Mouse (Mus musculus): ENCODE results near the gene Lpin3.

Lpin3 gene

DNA sequence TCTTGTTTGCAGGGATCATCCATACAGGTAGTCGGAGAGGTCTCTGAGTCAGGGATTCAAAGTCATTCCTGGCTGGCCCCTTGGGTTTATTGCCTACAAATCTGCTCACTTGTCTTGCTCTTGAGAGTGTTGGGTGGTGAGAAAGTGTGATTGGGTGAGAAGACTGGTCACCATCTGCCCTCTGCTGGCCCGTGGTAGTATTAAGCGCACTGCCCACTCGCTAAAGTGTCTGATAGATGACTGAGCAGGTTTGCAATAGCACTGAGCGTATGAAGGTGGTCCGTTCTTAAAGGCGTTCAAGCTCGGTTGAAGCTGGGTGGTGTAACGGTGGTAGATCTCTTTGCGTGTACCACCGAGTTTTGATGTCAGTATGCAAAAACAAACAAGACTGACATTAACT is 6.8 kb downstream of the Lpin3 start:
- peak; percentile 68 to 72 for DNase-seq (ENCODE audit: low spot score in 2 of 2)

DNA sequence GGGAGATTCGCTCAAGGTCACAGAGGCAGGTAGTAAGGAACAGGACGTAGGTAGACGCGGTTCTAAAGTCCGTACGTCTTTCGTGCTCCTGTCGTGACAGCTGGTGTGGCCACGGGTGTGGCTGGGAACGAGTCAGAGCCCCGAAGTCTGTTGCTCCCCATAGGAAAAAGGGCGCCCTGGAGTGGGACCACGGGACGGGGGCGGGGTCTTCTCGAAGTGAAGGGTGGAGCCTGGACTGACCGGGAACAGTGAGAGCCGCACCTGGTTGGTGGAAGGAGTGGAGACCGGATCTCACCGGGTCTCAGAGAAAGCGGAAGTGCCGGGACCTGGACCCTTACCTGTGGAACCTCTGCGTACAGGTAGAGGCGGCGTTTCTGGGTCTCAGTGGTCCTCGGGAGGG is 7.4 kb downstream of the Lpin3 start:
- peak; percentile 61 to 73 for DNase-seq (ENCODE audit: low spot score in 2 of 2)

DNA sequence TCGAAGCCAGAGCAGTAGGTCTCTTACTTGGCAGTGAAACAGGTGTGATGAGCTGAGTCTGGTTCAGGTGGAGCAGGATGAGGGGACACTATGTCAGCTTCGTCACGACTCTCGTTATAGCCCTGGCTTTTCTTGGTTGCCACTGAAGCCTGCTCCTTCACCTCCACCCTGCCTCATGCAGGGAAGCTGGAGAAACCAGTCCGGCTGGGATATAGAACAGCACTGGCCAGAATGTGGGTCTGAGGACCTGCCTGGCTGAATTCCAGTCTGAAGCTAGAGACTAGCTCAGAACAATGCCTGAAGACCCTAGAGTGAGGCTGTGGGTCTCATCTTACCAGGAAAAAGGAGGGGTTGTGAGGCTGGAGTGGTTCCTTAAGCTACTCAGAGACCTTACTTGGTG is 10.6 kb downstream of the Lpin3 start:
- peak in 1 of 2 experiments; percentile 51 for DNase-seq (ENCODE audit: low spot score in 2 of 2)

DNA sequence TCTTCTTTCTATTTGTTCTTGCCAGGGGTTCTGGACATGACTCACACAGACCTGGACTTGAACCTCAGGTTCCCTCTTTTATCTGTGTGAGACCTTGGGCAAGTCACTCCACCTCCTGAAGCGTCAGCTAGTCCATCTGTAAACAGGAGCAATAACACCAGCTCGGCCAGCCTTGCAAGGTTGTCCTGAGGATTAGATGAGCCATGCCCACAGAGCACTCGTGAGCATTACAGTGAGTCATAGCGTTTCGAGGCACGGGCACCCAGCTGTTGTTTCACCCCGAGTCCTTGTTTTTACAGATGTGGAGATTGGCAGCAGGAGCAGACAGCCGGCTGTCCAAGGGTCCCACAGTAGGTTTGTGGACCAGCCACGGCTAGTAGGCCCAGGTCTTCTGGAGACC is 11.2 kb downstream of the Lpin3 start:
- DNase-seq (ENCODE audit: low spot score in 2 of 2) = peak in 1 of 2 experiments; percentile 40

DNA sequence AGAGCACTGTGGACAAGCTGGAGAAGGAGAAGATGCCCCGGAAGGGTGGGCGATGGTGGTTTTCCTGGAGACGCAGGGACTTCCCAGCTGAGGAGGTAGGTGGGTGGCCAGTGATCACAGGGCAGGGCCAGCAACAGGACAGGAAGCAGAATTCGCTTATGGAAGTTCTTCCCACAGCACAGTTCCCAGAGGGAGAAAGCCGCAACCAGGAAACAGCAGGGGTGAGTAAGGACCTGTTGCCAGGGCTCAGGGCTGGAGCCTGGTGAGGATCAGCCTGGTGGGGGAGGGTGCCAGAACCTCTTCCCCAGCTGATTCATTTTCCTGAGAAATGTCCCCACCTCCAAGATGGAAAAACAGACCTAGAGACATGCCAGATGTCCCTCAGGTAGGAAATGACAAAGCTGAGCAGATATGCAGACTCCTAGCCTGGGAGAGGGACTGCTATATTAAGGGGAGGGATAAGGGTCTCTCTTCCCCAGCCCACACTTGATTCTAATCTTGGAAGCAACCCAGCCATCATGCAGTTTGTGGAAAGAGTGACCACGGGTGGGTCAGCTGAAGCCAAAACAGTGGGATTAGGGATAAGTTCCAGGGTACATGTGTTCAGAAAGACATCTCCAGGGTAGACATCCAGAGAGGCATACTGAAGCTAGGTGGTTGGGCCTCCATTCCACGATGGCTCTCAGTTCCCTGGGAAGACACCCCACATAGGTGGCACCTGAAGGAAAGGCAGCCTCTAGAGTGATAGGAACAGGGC is 21.4 kb downstream of the Lpin3 start:
- no peak for DNase-seq (ENCODE audit: low spot score in 2 of 2)

DNA sequence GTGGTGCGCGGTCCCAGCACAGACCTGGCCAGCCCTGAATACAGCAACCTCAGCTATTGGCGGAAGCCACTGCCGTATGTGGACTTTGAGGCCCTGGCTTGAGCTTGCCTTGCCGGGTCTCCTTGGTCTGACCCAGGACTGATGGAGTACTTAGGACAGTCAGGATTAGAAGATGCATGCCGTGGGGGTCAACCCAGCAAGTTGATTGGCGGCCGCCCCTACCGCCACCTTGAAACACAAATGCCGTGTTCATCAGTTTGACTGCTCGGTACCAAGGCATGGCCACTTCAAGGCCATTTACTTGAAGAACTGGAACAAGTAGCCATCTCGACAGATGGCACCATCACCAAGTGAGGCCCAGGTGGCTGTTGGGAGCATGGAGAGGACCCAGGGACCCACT is 24.8 kb downstream of the Lpin3 start:
- no peak for DNase-seq (ENCODE audit: low spot score in 2 of 2)

DNA sequence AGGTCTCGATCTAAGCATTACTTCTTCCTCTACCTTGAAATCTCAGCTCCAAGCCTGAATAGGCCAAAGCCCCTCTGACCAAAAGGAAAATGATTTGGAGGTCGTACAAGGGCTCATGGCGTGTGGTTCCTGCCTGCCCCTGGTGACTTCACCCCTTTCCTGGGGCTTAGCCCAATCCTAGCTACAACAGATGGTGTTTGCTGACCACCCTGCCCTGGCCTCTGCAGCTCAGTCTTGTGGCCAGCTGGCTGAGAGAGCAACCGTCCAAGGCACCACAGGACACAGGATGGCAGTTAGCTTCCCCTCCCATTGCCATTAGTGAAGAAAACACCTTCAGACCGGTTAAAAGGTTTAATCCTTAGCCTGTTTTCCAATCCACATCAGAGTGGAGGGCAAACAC is 25.6 kb downstream of the Lpin3 start:
- DNase-seq (ENCODE audit: low spot score in 2 of 2) = no peak

DNA sequence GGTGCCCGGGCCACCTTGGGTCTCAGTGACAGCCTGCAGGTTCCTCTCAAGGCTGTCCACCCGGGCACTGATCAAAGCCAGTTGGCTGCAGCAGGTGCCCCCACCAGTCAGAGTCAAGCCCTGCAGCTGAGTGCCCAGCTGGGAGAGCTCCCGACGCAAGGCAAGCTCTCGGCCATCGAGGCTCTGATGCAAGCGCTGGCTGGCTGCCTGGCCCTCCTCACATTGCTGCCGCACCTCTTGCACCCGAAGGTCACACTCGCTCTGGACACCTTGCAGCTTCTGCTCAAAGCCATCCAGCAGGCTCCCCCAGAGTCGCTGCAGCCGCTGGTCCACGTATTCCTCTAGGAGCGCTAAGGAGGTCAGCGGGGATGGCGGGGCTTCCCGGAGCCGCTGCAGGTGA is 28.1 kb downstream of the Lpin3 start:
- DNase-seq (ENCODE audit: low spot score in 2 of 2) = no peak

DNA sequence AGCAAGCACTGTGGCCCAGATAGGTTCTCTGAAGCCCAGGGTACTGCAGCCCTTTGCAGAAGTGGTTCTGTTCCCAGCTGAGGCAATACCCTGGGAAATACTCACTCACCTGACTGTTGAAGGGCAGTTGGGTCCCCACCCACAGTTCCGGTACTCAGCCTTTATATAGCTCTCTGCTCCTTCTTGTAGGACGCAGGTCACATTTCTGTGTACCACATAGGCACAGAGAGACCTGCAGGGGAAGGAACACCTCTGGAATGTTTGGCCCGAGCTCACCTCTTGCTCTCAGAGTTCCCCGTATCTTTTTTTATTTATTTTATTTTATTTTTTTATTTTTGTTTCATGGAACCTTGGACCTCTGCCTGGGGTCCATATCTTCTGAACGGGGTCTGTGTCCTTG is 30.2 kb downstream of the Lpin3 start:
- no peak for DNase-seq (ENCODE audit: low spot score in 2 of 2)

DNA sequence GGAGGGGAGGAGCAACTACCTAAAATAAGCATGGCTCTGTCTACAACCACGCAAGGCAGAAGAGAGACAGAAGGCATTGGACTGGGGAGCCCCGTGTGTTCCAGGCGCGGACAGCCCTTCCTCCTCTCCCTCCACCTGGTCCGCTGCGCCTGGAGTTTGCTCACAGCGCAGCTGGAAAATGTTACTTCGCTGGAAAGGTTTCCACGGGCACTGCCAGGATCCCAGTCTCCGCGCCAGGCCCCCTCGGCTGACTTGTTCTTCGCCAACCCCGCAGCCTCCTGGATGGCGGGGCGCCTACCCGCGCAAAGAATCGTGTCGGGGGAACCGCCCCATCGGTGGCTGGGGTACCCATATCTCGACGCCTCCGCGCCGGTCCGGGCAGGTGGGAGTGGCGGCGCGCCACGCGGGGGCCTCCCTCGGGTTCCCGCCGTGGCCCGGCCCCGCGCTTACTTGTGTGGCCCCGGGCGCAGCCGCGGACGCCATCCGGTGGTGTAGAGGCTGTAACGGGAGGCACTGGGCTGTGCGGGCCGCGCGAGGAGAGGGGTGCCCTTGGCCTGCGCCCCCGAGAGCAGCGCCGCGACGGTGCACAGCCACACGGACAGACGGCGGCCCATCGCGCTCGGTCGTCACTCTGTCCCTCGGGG is 31.2 kb downstream of the Lpin3 start:
- no peak for DNase-seq (ENCODE audit: low spot score in 2 of 2)

DNA sequence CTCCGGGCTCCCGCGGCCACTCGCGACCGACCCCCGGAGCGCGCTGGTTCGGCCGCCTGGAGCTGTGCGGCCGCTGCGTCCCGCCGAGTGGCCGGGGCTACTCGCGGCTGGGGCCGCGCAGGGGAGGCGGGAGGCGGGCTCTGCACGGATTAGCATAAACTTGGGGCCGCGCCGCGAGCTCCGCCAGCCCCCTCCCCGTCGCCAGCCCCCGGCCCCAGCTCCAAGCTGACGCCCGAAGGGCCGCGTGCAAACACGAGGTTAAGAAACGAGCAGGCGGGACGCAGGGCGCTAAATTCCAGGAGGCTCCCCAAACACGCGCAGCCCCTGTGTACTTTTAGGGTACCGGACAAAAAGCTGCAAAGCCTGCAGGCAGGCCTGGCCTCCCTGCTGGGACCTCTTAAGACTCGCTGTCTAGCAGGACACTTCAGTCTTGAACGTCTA is 31.8 kb downstream of the Lpin3 start, which contains the start of gene Emilin3:
TSS of gene Emilin3 (minus strand) at position 98 of the 441 bp plus-strand sequence.
- DNase-seq (ENCODE audit: low spot score in 2 of 2) = no peak

DNA sequence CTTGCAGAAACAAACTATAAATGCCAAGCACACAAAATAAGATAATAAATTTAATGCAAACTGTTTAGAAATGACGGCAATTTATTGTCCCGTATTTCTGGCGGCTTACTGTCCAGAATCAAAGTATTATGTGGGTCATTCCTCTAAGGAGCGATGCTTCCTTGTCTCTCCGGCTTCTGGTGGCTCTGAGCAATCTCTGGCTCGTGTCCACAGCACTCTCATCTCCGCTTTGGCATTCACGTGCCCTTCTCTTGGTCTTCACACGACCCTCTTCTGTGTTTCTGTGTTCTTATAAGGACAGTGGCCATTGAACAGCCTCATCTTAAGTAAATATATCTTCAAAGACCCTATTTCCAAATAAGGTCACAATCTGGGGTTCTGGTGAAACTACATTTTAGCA is 34.2 kb downstream of the Lpin3 start:
- no peak for DNase-seq (ENCODE audit: low spot score in 2 of 2)

DNA sequence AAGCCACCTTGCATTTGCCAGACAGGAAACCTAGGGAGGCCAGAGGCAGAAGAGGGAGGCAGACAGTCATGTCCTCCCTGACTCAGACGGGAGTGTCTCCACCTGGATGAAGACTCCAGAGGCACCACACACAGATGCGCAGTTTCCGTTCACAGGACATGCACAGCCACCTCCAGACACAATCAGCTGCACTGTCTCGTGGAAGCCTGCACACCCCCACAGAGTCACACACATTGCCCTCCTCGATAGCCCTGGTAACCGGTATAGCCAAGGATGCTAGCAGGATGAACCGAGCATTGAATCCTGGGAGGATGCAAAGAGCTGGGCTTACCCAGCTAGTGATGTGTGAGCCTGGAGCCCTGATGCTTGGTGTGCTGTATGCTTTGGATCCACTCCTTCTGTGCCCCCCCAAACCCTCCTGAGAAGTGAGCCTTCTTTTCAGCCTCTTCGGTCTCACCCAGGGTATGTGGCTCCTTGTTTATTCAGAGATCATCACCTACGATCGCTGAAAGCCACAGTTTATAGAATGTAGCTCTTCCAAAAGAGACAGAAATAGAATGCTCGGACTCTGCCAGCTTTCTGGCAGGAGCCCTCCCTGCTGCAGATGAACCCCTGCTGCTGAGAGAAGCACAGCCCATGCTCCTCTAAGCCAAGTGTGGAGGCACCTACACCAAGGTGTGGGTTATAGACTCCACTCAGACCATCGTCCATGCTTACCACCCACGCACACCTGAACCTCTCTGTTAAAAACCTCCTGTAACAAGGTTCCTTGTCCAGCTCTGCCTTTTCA is 35.5 kb downstream of the Lpin3 start:
- DNase-seq (ENCODE audit: low spot score in 2 of 2) = no peak

DNA sequence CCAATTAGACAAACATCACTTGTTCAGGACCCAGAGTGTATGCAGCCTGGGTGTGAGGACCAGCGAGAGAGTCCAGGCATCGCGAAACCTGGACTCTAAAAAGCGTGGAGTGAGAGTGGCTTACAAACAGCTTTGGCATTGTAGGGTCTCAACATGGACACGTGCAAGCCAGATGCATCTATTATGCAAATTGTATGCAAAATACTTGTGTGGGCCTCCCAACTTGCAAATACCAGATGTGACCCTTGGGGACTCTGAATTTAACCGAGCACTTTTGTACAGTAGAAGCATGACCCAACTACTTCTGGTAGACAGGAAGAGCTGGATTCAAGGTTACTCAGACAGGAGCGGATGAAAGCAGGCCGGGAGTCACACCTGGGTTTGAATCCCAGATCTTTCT is 36.2 kb downstream of the Lpin3 start:
- no peak for DNase-seq (ENCODE audit: low spot score in 2 of 2)

DNA sequence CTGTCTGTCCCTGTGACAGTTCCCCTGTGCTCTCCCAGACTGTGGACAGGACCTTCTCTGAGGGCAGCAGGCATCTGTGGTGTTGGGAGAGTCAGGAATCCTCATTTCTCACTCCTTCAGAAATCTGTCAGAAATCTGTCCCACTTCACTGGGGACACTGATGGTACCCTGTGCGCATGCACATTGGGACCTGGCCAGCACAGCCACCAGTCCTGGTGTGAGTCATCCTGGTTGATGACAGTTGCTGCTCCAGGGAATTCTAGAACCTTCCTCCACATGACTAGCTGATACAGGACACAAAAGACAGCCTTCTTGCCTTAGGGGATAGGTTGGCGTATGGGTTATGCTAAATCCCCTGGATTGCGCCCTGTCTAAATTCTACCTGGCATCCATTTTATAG is 36.8 kb downstream of the Lpin3 start:
- DNase-seq (ENCODE audit: low spot score in 2 of 2) = no peak

DNA sequence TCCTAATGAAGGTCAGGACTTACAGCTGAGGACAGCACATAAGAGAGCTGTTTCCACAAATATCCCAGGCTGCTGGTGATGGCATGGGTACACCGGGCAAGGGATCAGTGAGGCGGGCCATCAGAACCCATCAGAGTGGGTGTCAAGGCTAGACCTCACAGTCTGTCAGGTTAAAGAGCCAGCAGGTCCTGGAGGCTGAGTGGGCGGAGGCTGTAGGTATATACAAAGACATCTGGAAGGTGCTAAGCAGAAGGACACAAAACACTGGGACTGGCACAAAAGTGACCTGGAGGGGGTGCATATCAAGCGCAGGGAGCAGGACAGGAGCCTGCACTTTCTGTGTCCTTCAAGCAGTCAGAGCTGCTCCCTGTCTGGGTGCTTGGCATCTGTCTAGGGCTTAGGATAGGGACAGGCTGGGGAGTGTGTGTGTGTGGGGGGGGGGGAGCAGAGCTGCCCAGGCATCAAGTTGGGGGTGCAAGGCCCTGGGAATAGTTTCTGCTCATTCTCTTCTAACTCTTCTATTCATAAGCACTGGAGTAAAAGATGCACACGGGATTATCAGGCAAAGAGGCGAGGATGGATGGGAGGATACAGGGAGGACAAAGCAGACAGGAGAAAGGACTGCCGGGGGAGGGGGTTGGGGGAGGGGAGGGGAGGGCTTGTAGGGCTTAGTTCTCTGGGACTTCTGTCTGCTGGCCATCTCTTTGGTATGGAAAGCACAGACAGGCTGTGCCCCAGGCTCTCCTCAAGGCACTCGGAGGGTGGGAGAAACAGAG is 37.9 kb downstream of the Lpin3 start:
- DNase-seq (ENCODE audit: low spot score in 2 of 2) = no peak

DNA sequence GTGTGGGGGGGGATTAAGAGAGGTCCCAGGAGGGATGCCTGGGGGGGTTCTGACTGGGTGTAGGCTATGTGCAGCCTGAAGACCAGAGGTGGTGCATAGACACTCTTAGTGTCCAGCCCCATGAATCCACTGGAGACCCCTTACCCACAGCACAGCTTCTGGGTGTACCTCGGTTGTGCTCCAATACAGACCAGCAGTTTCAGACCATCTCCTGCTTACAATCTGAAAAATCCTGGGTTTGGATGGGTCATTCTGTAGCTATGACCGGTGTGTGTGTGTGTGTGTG is 38.4 kb downstream of the Lpin3 start:
- no peak for DNase-seq (ENCODE audit: low spot score in 2 of 2)

DNA sequence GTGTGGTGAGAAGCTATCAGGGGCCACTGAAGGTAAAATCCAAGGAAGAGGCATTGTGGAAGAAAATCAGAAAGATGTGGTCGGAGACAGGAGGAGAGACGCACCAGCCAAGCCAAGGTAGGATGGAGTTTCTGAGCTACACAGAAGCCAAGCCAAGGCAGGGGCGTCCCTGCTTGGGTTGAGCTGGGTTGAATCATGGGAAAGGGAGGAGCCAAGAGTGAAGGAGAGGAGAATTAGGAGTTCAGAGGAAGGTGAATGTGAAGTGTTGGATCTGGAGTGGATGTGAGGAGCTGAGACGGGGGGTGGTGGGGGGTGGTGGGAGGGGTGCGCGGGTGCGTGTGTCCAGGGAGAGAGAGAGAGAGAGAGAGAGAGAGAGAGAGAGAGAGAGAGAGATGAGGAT is 40.8 kb downstream of the Lpin3 start:
- DNase-seq (ENCODE audit: low spot score in 2 of 2) = no peak

DNA sequence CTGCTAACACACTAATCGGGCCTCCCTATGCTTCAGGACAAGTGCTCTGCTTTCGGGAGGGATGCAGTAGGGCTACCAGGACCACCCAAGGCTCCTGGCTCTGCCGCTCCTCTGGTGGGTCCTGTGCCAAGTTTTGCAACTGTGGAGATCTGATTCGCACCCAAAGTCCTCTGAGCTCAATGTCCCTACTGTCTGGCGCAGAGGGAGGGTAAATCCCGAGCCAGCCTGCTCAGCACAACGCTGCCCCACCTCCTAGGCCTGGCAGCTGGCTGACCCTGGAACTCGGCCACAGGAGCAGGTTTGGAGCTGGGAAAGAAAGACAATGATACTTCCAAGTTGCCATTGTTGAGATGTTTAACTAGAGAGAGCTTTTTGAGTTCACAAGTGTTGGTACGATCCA is 44.7 kb downstream of the Lpin3 start:
- DNase-seq (ENCODE audit: low spot score in 2 of 2) = no peak

DNA sequence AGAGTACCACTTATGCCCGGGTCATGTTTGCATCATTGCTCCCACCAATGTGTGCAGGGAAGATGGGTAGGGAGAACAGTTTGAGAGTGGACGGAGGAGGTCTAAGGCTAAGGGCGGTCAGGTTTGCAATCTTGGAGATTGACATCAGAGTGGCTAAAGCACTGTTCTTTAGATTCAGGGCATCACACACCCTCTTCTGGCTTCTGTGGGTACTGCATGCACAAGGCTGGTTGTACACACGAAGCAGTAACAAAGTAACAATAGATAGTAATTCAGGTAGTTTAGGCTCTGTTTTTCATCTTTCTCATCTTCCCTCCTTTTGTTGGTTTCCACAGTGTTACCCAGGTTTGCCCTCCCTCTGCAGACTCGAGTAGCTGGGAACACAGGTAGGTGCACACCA is 50.9 kb downstream of the Lpin3 start:
- no peak for DNase-seq (ENCODE audit: low spot score in 2 of 2)

DNA sequence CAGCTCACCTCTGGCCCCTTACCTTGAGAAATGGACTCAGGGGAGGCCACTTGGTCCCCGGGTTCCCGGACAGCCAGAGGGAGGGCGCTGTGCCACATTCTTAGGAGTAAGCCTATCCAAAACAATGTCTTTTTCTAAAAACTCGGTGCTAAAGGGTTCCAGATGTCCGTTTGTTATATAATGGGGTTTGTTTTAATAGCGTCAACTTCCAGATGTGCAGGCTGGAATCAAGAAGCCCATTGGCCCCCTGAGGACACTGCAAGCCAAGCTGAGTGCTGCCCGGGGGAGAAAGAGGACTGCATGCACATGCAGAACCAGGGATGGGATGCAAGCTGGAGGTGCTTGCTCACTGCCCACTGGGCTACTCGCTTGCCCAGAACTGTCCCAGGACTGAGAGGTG is 51.9 kb downstream of the Lpin3 start:
- DNase-seq (ENCODE audit: low spot score in 2 of 2) = no peak

DNA sequence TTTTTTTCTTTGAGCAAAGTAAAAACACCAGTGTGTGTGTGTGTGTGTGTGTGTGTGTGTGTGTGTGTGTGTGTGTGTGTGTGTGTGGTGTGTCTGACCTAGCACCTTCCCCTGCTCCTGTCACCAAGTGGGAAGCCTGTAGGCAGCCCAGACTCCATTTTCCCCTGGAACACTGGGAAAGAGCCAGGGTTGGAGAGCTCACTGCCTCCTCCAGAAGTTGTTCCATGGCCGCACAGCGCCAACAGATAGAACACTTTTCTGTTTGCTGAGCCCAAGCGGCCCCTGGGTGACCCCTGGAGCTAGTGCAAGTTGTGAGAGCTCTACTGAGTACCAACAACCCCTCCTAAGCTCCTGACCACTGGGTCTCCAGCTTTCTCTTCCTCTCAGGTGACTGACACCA is 52.5 kb downstream of the Lpin3 start:
- no peak for DNase-seq (ENCODE audit: low spot score in 2 of 2)

Data from urinary bladder, adult 18-20 months (tissue).